Mouse (Mus musculus) liver, adult 2 months (tissue): ENCODE measurements at regions not wholly inside any gene's neighbourhood (a gene's known extent, or its start where the extent isn't known, plus 50 kb on each side); places are given as distances from the start of the nearest gene placed in this dataset.

Source experiments
- DNase-seq: peaks from one replicate; pipeline ENCODE4 v3.0.0-alpha.2; 2011; ENCODE audit warnings: low read depth, low spot score; ENCODE audit errors: extremely low read depth
- H3K27ac ChIP-seq: fragments of 200-500 bp; replicated peaks from 2 replicates; pipeline ENCODE4 v1.5.1; 2012; ENCODE audit warnings: low read depth, mild to moderate bottlenecking, control low read depth, inconsistent platforms, low read length; ENCODE audit not compliant: insufficient read depth
- H3K27me3 ChIP-seq: fragments of 200-500 bp; 2 replicates; pipeline ENCODE4 v1.6.1; 2012; ENCODE audit warnings: mild to moderate bottlenecking, moderate library complexity, low read length, inconsistent platforms; ENCODE audit not compliant: control insufficient read depth, insufficient read depth
- H3K36me3 ChIP-seq: fragments of 200-500 bp; 2 replicates; pipeline ENCODE4 v1.6.1; 2012; ENCODE audit warnings: low read length, inconsistent platforms; ENCODE audit not compliant: control insufficient read depth, insufficient read depth
- H3K4me1 ChIP-seq: fragments of 200-500 bp; 2 replicates; pipeline ENCODE4 v1.6.1; 2011; ENCODE audit warnings: low read length; ENCODE audit not compliant: control insufficient read depth, insufficient read depth
- H3K4me3 ChIP-seq: fragments of 200-500 bp; 2 replicates; pipeline ENCODE4 v1.5.1; 2011; ENCODE audit warnings: low read depth, mild to moderate bottlenecking, control low read depth, low read length, moderate library complexity; ENCODE audit not compliant: insufficient read depth
- H3K79me2 ChIP-seq: fragments of 200-500 bp; 2 replicates; pipeline ENCODE4 v1.6.1; 2012; ENCODE audit warnings: inconsistent platforms, mild to moderate bottlenecking, low read length, moderate library complexity; ENCODE audit not compliant: control insufficient read depth, insufficient read depth
- H3K9ac ChIP-seq: fragments of 200-500 bp; 2 replicates; pipeline ENCODE4 v1.6.1; 2012; ENCODE audit warnings: low read depth, mild to moderate bottlenecking, control low read depth, inconsistent platforms, low read length
- CTCF ChIP-seq: fragments of 200-500 bp; IDR thresholded peaks from 2 replicates; pipeline ENCODE4 v1.5.1; 2011; ENCODE audit warnings: low read depth, low read length, control low read depth
- POLR2A ChIP-seq: fragments of 200-500 bp; IDR thresholded peaks from 2 replicates; pipeline ENCODE4 v1.6.1; 2011; ENCODE audit warnings: low read length, control low read depth; ENCODE audit not compliant: insufficient read depth; ENCODE audit errors: extremely low read depth
- WGBS: fragments of 180-500 bp; shearing (Covaris S2); methylation state at CpG from one replicate; pipeline ENCODE4 v1.1.7; 2018; 5-methylcytosine and 5-hydroxymethylcytosine counted together

DNA sequence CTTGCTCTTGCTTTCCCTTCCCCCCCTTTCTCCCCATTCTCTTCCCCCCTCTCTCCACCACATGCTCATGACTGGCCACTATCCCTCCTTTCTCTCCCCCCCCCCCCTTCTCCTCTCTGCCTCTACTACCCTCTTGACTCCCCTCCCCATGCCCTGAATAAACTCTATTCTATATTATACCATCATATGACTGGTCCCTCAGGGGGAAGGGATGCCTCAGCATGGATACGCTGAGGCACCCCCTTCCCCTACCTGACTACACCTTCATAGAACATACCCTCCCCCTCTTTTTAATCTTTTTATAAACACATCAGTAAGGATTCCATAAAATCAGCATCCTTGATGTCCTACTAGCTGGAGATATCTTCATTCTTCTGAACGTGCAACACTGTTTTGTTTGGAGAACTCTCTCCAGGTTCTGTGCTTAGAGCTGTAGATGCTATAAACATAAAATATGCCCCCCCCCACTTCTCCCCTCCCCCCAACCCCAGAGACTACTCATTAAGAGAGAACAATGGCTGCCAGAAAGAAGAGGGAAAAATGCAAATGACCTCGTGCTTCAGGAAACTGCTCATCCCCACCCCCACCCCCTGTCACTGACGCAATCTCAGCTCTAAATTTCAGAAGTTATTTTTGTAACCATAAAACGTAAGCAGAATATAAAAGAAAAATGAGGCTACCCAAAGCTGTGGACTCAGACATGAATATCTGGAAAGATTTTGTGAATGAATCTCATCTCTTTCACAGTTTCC is 102.3 kb downstream of the Pja2 start:
- Histone ChIP-seq H3K9ac (no peak overlapping the region), H3K79me2 (no peaks in the 10 kb centered on the region), H3K36me3 (no peaks in the 10 kb centered on the region), H3K4me1 (no peaks in the 10 kb centered on the region), H3K27me3 (no peaks in the 10 kb centered on the region), H3K4me3 (no peak overlapping the region), H3K27ac (no peak overlapping the region)
- no peak for TF ChIP-seq POLR2A
- TF ChIP-seq CTCF, result no peak
- 69% methylated on average over 5 of the region's 5 CpGs for WGBS
- DNase-seq, result no peak

DNA sequence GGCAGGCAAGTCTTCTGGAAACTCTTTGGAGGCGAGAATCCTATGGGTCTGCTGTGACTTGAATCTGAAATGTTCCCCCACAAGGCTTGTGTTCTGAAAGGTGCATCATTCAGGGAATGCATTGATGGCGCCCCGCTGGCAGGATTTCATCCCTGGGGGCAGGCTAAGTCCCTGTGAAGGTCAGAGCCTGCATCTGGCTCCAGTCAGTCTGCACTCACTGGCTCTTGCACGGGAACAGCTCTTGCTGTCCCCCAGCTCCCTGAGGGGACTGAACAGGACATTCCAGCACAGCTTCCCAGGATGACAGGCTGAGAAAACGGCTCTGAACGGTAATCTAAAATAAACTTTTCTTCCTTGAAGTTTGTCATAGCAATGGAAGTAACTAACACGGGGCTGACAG is 117.1 kb downstream of the Pja2 start:
- no peaks in the 10 kb centered on the region for H3K79me2 ChIP-seq
- no peak overlapping the region for H3K9ac ChIP-seq
- H3K27ac ChIP-seq, result no peak overlapping the region
- H3K27me3 ChIP-seq, result no peaks in the 10 kb centered on the region; the same call in 1 of the 2 replicates
- WGBS, result 39% methylated on average over 7 of the region's 7 CpGs
- H3K4me1 ChIP-seq, result no peaks in the 10 kb centered on the region
- H3K4me3 ChIP-seq, result no peak overlapping the region
- no peak for DNase-seq
- TF ChIP-seq CTCF, result no peak
- no peak for TF ChIP-seq POLR2A
- H3K36me3 ChIP-seq, result no peaks in the 10 kb centered on the region

DNA sequence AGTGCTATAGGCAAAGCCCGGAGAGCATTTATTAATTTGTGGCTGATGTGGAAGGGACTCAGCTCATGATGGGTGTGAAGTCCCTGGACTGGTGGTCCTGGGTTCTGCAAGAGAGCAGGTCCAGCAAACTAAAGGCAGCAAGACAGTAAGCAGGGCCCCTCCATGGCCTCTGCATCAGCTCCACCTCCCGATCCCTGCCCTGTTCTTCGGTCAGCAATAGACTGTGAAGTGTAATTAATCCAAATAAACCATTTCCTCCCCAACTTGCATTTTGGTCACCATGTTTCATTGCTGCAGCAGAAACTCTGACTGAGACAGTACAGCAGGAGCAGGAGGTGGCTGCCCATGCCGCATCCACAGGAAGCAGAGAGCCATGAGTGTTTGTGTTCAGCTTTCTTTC is 118.5 kb downstream of the Pja2 start:
- Histone ChIP-seq H3K27ac (no peak overlapping the region), H3K27me3 (no peaks in the 10 kb centered on the region; the same call in 1 of the 2 replicates), H3K79me2 (no peaks in the 10 kb centered on the region), H3K9ac (no peak overlapping the region), H3K4me1 (no peaks in the 10 kb centered on the region), H3K36me3 (no peaks in the 10 kb centered on the region), H3K4me3 (no peak overlapping the region)
- no peak for TF ChIP-seq POLR2A
- TF ChIP-seq CTCF, result no peak
- 96% methylated on average over 4 of the region's 4 CpGs for WGBS
- DNase-seq, result no peak

DNA sequence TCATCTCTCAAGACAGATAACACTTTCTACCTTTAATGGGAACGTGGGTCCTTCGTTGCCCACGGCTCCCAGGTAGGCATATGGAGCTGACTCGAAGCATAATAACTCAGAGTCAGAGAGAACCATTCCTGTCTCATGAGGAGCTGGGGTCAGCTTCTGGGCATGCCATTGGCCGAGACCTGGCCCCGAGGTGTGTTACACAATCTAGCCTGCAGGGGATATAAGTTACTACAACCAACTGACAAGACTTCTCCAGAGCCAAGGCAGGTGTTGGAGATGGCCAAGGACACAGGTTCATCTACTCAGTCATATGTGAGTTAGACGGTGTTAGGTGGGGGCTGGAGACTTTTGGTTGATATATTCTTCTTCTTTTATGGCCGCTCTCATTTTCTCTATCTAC is 120.4 kb downstream of the Pja2 start:
- Histone ChIP-seq H3K4me3 (no peak overlapping the region), H3K4me1 (0 out of 2 replicates have a peak, but pooled peaks cover 1% of the 10 kb centered on the region), H3K79me2 (no peaks in the 10 kb centered on the region), H3K9ac (no peak overlapping the region), H3K27me3 (no peaks in the 10 kb centered on the region; the same call in 1 of the 2 replicates), H3K27ac (no peak overlapping the region), H3K36me3 (no peaks in the 10 kb centered on the region)
- TF ChIP-seq POLR2A (no peak), CTCF (no peak)
- no peak for DNase-seq
- WGBS, result 94% methylated on average over 8 of the region's 8 CpGs

DNA sequence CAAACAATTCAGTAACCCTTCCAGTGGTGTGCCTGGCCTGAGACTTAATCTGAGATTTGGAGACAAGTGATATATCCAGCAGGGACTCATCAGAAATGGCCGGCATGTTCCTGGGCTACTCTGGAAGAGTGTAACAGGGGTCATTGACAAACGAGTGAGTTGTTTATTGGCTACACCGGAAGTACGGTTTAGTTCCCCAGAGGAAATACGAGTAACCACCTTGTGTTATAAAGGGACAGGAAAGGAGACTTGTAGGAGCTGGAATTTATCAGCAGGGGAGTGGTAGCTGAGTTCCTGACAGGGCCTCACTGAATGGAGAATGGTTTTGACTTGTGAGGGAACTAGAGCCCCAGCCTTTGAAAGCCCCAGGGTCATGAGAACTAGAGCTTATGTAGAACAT is 121.3 kb downstream of the Pja2 start:
- Histone ChIP-seq H3K4me3 (no peak overlapping the region), H3K27me3 (no peaks in the 10 kb centered on the region; the same call in 1 of the 2 replicates), H3K27ac (no peak overlapping the region), H3K36me3 (no peaks in the 10 kb centered on the region), H3K79me2 (no peaks in the 10 kb centered on the region), H3K4me1 (0 out of 2 replicates have a peak, but pooled peaks cover 2% of the 10 kb centered on the region), H3K9ac (no peak overlapping the region)
- WGBS, result 73% methylated on average over 5 of the region's 5 CpGs
- DNase-seq, result no peak
- TF ChIP-seq CTCF (no peak), POLR2A (no peak)

DNA sequence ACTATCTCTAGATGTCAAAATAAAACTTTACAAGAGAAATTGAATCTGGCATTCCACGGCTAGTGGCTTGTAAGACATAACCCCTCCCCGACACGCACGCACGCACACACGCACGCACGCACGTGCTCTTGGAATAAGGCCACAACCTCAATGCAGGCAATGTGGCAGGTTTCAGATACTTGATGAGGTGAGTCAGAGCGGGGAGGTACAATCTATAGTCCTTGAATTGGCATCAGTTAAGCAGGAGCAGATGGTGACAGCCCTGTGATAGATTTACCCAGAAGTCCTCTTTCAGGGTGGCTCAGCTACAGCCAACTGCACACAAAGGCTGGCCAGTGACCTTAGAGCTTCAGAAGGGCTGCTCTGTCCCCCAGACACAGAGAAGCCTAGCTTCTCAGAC is 122.1 kb downstream of the Pja2 start:
- H3K79me2 ChIP-seq, result no peaks in the 10 kb centered on the region
- H3K36me3 ChIP-seq, result no peaks in the 10 kb centered on the region
- H3K27me3 ChIP-seq, result no peaks in the 10 kb centered on the region; the same call in 1 of the 2 replicates
- TF ChIP-seq POLR2A (no peak), CTCF (no peak)
- DNase-seq, result no peak
- 89% methylated on average over 10 of the region's 10 CpGs for WGBS
- H3K9ac ChIP-seq, result no peak overlapping the region
- no peak overlapping the region for H3K27ac ChIP-seq
- no peak overlapping the region for H3K4me3 ChIP-seq
- H3K4me1 ChIP-seq, result 0 out of 2 replicates have a peak, but pooled peaks cover 2% of the 10 kb centered on the region
